Mouse (Mus musculus) left cerebral cortex, postnatal 36 days (tissue): ENCODE data around the gene Dkkl1. TPM values are rescaled to one million over a fixed set of nuclear protein-coding genes. Genes with fewer than 3 reads are reported as not detected.

Source experiments
- DNase-seq, 2 experiments: peaks; one replicate each; pipeline ENCODE4 v3.0.0; 2021 to 2022; ENCODE audit warnings: low spot score in 2 of 2, mixed read lengths in 1 of 2
- intact Hi-C: fragments of 180-260 bp; cut with DNase I; formaldehyde crosslinking; loops from one replicate; pipeline ENCODE4 v1.15.1; 2025
- total RNA-seq, 2 experiments: library from RNA; stranded (reverse); gene quantifications; 2 replicates each; pipeline ENCODE4 v1.2.3; 2021

Gene Dkkl1
- total RNA-seq, 2 experiments from 2014 or later = 25.9 to 29.9 TPM

DNA sequence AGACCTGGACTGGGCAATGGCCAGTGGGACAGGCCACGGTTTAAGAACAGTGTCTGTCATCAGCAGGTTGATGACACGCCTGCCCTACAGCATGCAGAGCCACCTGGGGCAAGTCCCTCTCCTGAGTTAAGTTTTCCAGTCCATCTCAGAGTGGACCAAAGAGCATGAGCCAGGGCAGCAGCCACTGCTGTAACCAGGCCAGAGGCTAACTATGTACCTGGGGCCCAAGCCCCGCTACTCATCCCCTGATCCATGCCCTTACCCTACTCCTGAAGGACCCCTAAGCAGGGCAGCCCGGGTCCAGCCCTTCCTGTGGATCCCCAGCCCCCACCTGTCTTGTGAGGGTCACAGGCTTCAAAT, 15.8 kb downstream of the Dkkl1 start:
- no peak for DNase-seq
- intact Hi-C loops = loop anchor here (2.0 kb wide), 1 partner anchor 33 kb away; the partner anchor contains the start of gene Slc17a7

DNA sequence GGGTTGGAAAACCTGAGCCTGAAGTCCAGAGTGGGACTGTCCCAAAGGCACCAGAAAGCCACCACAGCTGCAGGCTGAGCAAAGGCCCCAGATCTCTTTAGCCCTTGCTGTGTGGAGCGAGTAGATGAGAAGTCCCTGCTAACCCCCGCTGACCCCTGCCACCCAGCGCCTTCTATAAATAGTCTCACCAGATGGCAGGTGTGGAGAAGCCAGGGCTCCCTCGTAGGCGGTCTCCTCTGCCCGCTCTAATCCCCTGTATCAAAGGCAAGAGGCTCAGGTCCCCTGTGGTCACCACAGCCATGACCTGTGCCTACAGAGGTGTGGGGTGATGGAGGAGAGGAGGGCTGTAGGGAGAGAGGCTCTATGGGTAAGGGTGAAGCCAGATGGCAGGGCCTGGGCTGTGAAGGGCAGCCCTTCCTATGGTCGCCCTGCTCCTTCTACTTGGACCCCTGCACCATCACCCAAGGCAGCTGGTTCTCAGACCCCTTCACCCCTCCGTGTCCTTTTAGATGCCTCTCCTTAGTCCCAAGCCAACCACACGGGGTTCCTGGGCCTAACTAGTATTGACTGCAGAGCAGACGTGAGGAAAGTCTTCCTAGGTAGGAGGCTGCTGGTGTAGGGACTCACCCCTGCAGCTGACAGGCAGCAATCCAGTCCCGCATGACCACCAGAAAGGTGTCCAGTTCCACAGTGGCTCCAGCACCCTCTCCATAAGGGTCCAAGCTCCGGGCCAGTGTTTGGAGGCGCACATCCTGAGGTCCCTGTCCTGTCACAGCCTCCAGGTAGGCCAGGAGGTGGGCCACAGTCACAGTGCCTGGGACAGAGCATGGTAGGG, 16.4 kb downstream of the Dkkl1 start:
- no peak for DNase-seq
- intact Hi-C loops = loop anchor here (2.0 kb wide), 1 partner anchor 33 kb away; the partner anchor contains the start of gene Slc17a7

DNA sequence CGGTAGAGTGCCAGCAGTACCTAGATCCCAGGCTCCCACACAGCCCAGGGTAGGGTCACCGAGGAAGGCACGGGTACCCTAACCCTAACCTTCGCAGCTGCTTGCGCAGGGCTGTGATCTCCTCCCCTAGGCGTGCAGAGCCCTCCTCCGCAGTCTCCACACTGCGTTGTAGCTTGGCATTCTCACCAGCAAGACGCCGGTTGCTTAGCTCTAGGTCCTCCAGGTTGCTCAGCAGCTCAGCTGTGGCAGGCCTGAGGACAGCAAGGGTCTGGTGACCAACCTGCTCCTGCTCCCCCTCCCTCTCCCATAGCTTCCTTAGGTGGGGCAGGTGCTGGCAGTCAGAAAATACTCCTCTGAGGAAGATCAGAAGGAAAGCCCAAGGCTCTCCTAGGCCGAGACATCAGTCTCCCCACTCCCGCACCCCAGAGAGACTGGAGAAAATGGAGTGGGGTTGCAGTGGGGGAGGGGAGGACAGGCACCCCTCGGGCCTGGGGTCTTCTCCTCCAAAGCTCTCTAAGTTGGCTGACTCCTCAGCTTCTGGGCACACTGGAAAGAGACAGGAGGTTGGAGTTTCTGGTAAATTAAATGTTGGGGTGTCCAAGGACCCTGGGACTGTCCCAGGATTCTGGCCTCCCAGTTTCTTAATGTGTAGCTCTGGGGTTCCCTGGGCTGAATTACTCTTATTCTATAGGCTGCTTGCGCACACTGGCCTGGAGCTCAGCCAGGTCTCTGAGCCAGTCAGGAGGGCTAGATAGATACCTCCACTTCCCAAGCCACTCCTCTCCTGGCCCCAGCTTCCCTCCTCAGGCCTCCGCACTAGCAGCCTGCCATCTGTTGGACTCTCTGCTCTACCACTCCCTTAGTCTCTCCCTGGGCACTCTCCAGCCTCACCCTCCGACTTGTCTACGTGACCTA, 17.8 kb downstream of the Dkkl1 start:
- DNase-seq = no peak
- intact Hi-C loops = no loop called here

DNA sequence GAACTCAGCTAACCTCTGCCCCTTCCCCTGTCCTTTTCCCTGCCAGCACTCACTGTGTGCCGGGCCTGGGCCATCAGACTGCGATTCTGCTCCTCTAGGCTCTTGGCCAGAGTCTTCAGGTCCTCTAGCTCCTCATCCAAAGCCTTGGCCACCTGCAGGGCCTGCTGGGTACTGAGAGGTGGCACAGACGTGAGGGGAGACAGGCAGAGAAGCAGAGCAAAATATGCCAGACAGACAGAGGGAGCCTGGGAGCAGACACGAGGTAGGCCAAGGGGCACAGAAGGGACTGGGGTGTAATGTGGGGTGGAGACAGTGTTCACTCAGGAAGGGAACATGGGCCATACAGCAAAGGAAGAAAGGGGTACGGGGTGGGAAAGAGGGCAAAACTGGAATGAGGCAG, 18.5 kb downstream of the Dkkl1 start:
- intact Hi-C loops = no loop called here
- no peak for DNase-seq

DNA sequence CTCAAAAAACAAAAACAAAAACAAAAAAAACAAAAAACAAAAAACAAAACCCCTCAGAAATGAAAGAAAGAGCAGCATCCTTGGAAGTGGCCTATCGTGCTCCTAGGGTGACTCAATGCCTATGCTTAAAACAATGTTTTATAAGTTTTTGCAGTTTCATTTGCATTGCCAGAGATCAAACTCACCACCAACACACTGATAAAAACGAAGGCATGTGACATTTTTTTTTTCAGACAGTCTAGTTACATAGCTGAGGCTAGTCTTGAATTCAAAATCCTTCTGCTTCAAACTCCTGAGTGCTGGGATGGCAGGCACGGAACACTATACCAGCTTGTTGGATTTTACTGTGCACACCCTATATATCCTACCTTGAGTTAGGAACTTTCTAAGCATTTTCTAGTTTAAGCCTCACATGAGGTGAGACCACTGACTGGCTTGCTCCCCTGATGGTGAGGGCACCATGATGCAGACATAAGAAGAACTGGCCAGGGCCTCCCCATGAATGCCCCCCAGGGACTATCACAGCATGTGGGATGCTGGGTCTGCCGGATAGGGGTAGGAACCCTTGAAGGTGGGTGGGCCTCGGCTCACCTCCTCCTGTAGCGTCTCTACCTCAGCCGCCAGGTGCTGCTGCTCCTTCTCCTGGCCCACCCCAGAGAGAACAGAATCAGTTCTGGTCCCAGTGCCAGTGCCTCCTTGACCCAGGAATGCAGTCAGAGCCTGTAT, 19.2 kb downstream of the Dkkl1 start:
- intact Hi-C loops = no loop called here
- DNase-seq = no peak

DNA sequence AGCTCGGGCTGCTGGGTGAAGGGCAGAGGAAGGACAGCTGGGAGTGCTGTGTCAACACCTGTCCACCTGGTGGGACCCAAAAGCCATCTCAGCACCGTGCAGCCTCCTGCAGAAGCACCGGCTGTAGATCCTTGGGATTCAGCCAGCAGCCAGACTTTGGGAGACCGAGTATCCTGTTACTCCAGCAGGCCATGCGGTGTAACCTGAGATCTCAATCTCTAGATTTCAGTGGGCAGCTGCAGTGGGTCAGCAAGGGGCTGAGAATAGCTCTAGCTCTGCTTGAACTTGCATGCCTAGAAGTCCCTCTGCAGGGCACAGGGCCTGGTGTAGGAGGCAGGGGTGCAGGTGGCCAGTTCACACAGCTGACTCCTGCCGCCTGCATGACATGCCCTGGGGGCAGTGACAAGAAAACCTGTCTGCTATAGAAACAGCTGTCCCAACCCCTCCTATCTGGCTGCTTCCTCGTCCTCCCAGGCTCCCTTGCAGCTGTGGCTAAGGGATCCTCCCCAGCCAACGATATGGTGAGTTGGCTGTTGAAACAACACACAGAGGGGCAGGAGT, 20.1 kb downstream of the Dkkl1 start:
- no peak for DNase-seq
- intact Hi-C loops = loop anchor here (2.0 kb wide), 1 partner anchor 41 kb away; no protein-coding TSS in a partner anchor

DNA sequence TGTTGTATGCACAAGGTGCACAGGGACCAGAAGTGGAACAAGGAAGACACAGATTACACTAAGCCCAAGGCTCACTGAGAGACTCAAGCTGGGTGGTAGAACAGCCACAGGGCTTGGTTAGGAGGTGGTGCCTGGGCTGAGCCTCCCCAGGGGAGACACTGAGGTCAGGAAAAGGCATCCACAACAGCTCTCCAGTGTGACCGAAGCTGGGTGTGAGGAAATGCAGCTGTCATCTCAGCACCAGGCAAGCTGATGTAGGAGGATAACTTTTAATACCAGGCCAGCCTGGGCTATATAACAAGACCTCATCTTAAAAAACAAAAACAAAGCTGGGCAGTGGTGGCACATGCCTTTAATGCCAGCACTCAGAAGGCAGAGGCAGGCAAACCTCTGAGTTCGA, 20.8 kb downstream of the Dkkl1 start:
- no peak for DNase-seq
- intact Hi-C loops = loop anchor here (2.0 kb wide), 1 partner anchor 42 kb away; no protein-coding TSS in a partner anchor

DNA sequence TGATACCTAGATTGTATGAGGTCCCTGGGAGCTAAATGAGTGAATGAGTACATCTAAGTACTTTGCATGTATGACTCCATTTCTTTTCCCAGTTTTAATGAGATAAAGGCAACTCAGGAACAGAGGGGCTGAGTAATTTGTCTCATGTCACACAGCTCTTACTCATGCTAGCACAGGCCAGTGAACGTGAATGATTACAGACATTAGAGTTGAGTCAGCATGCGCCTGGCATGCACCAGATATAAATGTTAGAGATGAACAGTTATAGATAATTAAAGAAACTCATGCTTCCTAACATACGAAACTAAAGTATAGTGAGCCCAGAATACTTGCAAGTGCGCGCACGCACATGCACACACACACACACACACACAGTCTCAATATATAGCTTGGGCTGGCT, 21.8 kb downstream of the Dkkl1 start:
- DNase-seq = no peak
- intact Hi-C loops = loop anchor here (2.0 kb wide), 1 partner anchor 43 kb away; no protein-coding TSS in a partner anchor

DNA sequence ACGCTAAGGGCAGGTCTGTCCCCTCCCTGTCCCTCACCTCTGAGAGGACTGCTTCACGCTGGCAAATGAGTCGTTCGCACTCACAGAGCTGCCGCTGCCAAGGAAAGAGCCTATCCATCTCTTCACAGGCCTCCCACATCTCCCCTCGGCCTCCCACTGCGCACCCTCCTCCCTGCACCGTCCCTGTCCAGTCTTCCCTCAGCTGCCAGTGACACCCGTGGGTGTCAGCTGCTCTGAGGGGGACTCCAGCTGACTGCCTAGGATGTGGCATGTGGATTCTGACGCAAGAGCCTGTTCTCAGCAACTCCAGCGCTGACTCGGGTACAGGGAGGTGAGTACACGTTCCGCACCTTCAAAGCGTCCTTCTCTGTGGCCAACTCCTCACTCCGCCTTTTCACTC, 22.3 kb downstream of the Dkkl1 start:
- DNase-seq = peak; percentile 73 to 80
- intact Hi-C loops = no loop called here

DNA sequence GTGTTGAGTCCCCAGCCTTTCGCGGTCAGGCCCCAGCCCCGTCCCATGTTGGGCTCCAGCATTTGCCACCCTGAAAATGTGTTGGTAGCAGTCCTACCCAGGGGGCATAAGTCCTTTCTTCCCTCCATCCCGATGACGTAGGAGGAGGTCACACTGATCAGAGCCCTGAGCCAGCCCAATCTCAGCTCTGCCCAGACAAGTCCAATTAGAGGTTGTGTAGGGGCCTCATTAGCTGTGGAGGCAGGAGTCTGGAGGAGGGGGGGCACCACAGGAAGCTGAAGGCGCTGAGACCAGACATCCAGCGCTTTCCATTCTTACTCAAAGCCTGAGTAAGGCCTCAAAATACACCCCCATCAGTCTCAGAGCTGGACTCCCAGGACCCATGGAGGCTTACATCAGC, 26.0 kb downstream of the Dkkl1 start:
- intact Hi-C loops = no loop called here
- DNase-seq = no peak

DNA sequence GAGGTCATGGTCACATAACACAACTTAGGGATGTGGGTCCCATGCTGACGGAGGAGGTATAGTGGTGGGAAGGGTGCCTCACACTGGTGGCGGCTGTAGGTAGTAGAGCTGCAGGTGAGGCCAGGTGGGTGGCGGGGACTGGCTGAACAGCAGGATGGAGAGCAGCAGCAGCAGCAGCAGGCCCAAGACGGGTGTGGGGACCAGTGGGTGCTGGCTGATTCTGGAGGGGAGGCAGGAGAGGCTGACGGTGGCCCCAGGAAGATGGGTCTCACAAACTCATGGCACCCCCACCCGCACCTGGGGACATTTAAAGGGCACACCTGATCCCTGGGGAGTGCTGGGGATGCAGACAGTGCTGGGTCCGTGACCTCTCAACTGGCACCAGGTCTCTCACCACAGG, 28.3 kb downstream of the Dkkl1 start:
- DNase-seq = no peak
- intact Hi-C loops = no loop called here

DNA sequence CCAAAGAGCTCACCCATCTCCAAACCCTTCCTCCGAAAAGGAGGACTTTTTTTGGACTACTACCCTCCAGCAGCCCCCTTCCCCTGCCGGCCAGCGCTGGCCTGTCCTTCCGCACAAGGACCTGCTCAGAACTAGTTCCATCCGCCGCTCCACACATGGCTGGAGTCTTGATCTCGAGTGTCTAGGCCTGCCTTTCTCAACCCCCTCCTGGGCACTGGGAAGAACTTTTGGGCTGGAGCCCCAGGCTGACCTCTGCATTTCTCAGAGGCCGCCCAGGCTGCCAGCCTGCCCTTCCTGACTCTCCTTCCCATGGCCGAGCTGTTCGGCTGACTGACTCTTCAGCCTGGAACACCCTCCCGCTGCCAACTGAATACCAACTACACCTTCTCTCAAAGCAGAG, 29.3 kb downstream of the Dkkl1 start:
- intact Hi-C loops = no loop called here
- no peak for DNase-seq

DNA sequence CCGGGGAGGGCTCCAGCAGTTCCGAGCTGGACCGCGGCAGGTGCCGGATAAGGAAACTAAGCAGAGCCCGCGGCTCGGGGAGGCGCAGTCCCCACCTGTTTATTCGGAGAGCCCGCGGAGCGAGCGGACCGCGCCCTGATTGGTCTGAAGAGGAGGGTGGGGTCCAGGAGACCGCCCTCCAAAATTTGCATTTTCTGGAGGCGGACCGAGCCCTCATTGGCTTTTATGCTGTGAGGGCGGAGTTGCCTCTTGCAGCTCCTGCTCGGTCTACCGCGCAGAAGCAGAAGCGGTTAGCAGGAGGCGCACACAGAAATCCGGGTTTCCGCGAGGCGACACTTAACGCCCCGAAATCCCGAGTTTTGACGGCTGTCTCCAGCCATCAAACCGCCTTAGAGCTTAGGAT, 29.7 kb downstream of the Dkkl1 start:
- intact Hi-C loops = no loop called here
- DNase-seq = peak; percentile 84 to 85

DNA sequence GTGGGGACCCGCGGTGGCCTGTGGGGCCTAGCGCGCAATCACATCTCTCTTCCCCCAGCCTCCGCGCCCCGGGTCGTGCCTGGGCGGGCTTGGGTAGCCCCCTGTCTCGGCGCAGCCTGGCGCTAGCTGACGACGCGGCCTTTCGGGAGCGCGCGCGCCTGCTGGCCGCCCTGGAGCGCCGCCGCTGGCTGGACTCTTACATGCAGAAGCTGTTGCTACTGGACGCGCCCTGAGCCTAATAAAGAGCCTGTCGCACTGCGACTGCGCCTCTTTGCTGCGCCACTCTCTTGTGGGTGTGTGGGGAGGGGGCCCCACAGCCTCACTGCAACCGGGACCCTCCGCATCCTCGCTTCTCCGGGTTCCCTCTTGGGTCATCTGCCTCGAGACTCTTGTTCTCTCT, 30.4 kb downstream of the Dkkl1 start:
- intact Hi-C loops = no loop called here

DNA sequence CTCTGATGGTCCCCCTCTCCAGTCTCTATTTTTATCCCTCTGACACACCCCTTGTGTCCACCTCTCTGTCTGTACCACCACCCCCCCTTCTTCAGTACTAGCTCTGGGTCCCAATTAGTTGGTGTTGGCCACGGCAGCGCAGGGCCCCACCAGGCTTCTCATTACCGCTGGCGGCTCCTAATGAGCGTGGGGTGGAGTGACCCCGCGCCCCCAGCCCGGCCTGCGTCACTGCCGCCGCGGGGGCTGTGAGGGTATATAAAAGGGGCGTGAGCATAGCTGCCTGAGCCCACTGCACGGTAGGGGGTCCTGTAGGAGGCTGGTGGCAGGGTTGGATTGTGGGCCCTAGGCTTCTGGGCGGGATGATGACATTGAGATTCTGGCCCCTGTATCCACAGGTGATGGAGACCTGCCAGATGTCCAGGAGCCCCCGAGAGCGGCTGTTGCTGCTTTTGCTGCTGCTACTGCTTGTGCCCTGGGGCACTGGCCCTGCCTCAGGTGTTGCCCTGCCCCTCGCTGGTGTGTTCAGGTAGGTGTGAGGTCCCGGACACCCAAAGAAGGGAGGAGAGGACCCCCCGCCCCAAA, 31.0 kb downstream of the Dkkl1 start, which contains the start of gene Pth2:
Pth2 (plus strand) TSS at position 100 of the 582 bp plus-strand sequence.
- intact Hi-C loops = no loop called here

More for the DNA sequence above, 30.4 kb downstream of the Dkkl1 start:
- no peak for DNase-seq

DNA sequence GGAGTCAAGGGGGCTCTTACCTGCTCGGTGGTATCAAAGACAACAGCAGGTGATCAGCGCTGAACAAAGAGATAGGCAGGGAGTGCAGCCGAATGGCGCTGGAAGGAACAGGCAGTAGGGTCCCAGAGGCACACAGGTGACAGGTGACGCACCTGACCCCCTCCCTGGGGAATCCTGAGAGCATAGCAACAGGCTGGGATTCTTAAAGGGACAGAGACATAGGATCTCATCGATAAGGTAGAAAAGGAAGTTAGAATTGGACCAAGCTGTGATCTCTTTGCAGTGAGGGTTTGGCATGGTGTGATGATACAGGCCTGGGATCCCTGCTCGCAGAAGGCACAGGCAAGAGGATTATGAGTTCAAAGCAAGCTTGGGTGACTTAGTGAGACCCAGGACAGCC, 32.5 kb downstream of the Dkkl1 start, which contains the start of gene Gfy:
Gfy (minus strand) TSS at position 101 of the 400 bp plus-strand sequence.
- DNase-seq = no peak
- intact Hi-C loops = no loop called here

More for the DNA sequence above, 31.0 kb downstream of the Dkkl1 start, which contains the start of gene Pth2:
- no peak for DNase-seq

DNA sequence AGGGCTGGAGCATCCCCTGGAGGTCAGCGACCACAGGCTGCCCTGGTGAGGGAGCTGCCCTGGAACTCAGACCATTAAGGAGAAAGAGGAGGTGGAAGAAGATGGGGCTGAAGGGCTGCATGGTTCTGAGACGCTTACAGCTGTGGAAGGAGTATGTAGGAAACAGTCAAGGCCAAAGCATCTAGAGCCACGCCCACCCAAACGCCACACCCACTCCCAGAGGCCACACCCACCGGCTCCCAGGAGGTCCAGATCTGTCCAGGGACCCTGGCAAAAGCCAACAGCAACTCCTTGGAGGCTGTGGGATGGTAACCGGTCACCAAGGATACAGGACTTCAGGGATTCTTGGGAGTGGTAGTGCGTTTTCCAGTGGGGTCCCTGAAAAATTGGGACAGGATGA, 33.4 kb downstream of the Dkkl1 start:
- no peak for DNase-seq
- intact Hi-C loops = no loop called here

DNA sequence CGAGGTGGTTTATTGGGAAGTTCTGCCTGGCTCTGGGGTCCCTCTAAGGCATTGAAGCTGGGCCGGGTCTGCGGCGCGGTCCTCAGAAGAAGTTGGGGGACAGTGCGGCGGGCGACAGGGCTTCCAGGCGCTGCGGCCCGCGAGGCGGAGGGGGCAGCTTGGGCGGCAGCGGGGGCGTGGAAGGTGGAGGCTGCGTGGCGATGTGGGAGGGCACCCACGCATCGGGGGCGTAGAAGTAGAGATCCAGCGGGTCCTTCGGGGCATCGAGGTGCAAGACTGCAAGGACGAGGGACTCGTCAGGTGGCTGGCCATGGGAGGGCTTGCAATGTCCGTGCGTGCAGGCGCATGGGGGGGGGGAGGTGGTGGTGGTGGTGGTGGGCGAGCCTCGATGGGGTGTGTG, 35.6 kb downstream of the Dkkl1 start:
- DNase-seq = peak in 1 of 2 experiments; percentile 43
- intact Hi-C loops = no loop called here

DNA sequence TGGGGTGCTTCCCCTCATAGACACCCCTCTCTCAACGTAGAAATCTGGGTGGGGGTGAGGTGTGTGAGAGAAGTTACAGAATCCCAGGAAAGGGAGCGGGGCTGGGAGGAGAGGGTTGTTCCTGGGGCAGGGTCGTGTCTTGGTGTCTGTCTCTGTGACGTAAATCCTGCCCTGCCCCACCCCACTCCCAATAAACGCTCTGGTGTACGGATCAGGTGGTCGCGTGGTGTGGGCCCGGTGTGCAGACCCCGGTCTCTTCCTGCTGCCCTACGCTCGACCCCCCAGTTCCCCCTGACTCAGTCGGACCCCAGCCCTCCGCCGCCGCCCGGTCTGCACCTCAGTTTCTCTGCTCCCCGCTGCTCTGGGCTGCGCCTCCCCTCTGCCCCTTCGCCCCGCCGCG, 36.0 kb downstream of the Dkkl1 start:
- DNase-seq = peak in 1 of 2 experiments; percentile 19
- intact Hi-C loops = no loop called here
